Mouse (Mus musculus) heart, adult 11 months (tissue): ENCODE data around the gene Ctnnbip1.

ENCODE experiments used
- DNase-seq: peaks from one replicate; pipeline ENCODE4 v3.0.0; 2022

Ctnnbip1 gene

DNA sequence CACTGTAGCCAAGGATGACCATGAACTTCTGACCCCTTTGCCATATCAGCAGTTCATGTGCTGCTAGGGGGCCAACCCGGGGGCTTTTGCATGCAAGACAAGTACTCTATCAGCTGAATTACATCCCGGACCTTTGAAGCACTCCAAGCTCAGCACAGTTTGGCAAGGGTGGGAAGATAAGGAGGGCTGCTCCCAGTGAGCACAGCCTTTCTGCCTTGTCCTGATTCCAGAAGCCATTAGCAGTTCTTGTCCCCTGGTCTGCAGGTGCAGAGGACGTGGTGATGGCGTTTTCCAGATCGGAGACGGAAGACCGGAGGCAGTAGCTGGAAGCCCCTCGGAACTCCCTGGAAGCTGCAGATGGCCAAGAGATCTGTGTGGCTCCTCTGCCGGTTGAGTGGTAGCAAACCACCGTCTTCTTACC, 45.9 kb downstream of the Ctnnbip1 start:
- DNase-seq = peak; percentile 91

DNA sequence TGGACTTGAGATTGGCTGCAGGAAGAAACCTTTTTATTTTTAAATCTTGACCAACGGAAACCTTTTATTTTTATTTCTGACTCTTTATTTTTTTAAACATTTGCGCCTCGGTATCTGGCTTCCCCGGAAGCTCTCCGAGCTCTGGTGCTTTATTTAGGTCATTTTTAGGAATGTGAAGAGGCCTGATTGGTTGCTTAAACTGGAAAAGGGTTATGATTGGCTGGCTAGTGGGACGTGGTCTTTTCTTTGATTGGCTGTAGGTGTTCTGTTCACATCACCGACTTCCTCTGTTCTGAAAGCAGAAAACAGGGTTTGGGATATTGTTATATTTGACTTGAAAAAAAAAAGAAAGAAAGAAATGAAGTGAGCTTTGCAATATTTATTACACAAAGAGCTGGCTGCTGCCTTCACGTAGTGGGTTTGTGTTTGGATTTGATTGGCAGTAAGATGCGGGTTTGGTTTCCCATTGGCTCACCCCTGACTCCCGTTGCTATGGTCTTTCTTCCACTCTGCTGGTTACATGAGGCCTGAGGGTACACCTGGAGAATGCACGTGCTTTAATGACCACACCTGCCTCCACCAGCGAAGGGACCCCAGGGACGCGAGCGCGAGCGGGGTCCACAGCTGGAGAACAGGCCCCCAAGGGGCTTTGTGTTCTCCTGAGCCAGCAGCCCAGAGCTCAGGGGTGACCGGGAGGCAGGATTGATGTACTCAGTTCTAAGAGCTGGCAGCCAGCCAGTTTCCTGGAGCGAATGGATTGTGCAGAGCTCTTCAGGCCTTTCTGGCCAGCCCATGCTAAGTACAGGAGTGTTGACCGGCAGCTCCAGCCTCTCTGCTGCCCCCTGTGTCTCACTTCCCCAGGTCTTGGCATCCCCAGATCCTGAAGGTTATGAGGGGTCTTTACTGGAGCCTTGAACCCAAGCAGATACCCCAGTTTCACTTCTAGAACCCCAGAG, 46.7 kb downstream of the Ctnnbip1 start:
- peak; percentile 99 for DNase-seq

GRCm38 (mm10) chr4:149567432-149568026, 49.5 kb downstream of the Ctnnbip1 start:
- DNase-seq = no peak

DNA sequence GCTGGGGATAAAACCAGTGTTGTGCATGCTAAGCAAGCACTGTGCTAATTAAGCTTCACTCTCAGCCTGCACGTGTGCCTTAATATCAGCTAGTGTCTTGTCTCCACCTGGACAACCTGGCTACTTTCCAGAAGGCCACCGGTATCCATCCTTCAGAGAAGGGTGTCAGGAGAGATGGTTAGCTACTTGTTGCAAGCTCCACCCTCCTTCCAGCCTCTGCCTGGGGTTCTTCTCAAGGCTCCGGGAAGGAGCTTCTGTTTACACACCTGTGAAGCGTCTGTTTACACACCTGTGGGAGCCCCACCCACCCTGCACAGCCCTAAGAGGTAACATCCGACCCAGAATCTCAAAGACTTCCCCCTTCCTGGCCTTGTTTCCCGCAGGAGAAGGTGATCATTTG, 50.6 kb downstream of the Ctnnbip1 start:
- no peak for DNase-seq

GRCm38 (mm10) chr4:149569781-149570497, 51.9 kb downstream of the Ctnnbip1 start:
- DNase-seq = no peak

DNA sequence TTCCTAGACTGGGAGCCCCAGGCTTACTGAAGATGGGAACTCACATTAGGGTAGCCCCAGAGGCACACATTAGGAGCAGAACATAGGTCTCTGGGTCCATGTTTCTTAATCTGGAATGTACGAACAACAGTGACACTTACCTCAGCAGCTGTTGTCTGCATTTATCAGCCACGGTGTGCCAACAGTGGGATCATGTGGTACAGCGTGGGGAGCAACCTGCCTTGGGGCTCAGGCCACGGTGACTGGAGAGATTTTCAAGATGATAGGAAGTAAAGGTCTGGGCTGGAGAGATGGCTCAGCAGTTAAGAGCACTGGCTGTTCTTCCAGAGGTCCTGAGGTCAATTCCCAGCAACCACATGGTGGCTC, 52.4 kb downstream of the Ctnnbip1 start:
- no peak for DNase-seq

DNA sequence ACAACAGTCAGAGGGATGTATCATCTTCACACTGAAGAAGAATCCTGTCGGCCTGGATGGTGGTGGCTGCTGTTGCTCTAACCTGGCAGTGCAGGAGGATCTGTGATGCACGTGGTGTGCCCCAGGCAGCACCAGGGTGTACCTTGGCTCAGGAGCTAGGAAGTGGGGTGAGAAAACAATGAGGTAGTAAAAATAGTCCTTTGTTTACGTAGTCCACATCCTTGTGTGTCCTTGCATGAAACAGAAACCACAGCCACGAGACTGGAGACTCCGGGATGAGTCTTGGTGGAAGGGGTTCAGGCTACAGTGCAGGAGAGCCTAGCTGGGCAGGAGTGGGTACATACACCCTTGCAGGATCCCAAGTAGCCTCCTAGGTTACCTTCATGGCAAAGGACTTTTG, 53.2 kb downstream of the Ctnnbip1 start:
- peak; percentile 97 for DNase-seq

DNA sequence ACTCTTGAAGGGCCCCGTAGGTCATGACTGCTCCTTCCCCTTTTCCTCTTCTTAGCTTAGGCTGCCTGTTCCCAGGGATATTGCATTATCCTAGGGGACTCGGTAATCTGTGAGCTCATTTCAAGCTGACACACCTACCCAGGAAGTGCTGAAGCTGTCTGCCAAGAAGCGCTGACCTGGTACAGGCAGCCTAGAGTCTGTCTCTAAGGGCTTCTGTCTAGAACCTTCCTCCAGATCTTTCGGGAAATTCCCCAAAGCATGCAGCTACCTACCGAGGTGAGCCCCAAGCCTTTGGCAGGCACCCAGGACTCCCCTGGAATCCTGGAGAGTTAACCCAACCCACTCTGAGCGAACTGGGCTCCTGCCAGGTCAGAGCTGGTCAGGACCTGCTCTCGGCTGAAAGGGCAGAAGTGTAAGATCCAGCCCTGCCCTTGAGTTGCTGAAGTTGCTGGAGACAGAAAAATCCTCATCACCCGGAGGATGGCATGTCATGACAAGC, 53.7 kb downstream of the Ctnnbip1 start:
- peak; percentile 96 for DNase-seq

DNA sequence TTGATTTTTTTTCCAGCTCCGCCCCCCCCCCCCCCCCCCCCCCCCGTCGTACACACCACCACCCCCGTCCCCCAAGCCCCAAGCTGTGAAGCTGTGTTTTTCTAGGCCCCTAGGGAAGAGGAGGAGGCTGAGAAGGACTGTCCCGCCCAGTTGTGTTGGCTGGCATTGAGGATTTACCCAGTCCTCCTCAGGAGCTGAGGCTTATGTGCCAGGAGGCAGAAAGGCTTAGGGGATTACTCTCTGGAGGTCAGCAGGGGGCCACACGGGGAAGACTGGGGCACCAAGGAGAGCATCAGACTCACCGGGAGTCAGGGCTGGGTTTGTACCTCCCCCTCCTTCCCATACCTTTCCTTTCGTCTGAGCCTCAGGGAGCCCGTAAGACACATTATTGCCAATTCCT, 54.4 kb downstream of the Ctnnbip1 start:
- no peak for DNase-seq

DNA sequence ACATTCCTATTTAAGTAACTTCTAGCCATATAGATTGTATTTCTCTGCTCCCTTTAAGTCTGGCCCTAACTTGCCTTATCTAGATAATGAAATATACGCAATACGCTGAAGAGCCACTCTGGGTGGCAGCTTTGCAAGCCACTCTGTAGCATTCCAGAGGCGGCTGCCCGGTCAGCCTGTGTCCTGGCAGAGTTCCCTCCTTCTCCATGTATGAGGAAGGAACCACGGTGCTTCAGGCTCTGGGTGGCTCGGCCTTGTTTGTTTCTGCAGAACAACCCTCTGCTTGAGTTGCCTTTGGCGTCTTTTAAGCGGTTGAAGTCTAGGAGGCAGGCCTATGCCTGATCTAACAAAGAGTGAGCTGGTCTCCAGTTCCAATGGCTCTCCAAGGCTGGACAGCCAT, 54.8 kb downstream of the Ctnnbip1 start:
- DNase-seq = peak; percentile 93

DNA sequence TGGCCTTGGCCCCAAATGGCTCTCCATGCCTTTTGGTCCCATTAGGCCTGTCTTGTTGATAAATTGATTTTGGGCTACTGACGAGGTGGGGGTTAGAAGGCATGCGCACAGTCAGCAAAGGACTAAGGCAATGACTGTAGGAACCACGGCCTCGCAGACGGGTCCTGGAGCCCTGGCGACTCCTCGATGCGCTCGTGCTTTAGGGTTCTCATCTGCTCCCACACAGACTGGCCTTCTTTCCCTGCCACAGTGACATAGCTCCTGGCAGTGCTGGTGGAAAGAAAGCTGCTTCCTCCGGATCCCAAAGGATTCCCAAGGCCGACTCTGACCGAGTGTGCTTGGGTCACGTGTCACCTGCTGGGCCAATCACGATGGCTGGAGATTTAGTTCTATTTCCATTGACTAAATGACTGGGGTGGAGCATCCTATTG, 56.4 kb downstream of the Ctnnbip1 start:
- peak; percentile 99 for DNase-seq

DNA sequence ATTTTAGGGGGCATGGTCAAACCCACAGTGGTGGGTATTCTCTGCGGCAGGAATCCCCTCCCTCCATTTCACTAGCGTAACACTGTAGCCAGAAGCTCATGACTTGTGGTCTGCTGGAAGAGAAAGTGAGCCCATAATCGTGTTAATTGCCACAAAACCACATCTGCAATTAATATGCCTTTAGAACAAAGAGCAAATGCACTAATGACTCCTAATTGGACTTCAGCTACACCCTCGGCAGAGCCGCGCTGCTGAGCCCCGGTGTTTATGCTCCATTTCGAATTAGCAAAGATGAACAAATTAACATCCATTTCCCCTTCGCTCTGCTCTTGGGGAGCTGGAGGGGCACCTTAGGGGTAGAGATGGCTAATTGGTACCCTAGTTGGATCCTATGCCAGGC, 58.0 kb downstream of the Ctnnbip1 start:
- DNase-seq = no peak

GRCm38 (mm10) chr4:149576993-149577548, 59.0 kb downstream of the Ctnnbip1 start:
- peak; percentile 79 for DNase-seq

GRCm38 (mm10) chr4:149578085-149578681, 60.1 kb downstream of the Ctnnbip1 start:
- no peak for DNase-seq

- no peak for DNase-seq
These were observed 60.8 kb downstream of the Ctnnbip1 start for GRCm38 (mm10) chr4:149578831-149579230.

DNA sequence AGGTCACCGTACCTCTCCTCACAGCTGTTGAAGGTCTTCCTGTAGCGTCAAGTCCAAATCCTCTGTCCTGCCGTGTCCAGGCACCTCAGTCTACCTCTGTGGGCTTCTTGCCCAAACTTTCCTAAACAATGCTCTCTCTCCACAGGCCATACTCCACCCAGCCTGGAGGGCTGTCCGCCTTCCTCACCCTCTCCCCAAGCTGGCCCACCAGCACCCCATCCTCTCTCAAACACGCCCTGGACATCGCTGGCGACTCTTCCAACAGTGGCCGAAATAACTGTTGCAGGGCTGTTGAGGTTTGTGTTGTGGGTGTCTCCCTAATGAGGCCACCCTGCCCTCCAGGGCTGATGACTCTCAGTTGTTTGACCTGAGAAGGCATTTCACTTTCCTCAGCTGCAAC, 67.2 kb downstream of the Ctnnbip1 start:
- DNase-seq = peak; percentile 91

DNA sequence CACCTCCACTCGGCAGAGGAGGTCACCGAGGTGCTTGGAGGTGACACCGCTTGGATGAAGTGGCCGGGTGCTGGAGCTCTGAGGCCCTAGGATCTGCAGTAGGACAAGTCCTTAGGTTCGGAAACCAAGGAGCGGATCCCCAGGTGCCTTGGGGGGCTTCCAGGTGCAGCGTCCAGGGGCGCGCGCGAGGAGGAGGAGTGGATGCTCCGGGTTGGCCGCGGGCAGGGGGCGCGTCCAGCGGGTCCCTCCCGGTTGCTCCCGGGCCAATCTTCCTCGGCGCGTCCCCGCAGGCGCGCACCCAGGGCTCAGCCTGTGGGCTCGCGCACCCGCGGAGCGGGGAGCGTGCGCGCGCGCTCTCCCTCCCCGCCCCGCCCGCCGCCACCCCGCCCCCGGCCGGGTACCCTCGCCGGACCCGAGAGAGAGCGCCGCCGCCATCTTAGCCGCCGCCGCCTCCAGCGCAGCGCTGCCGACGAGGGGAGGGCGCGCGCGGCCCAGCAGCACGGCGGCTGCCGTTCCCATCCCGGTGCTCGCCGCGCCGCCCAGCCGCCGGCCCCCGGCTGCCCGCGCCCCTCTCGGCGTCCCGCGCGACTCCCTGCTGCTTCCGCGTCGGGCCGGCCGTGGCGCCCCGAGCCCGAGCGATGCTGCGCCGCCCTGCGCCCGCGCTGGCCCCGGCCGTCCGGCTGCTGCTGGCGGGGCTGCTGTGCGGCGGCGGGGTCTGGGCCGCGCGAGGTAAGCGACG, 68.2 kb downstream of the Ctnnbip1 start, which contains the start of gene Clstn1:
Clstn1 (plus strand) TSS at position 425 of the 739 bp plus-strand sequence.
- DNase-seq = peak; percentile 98

DNA sequence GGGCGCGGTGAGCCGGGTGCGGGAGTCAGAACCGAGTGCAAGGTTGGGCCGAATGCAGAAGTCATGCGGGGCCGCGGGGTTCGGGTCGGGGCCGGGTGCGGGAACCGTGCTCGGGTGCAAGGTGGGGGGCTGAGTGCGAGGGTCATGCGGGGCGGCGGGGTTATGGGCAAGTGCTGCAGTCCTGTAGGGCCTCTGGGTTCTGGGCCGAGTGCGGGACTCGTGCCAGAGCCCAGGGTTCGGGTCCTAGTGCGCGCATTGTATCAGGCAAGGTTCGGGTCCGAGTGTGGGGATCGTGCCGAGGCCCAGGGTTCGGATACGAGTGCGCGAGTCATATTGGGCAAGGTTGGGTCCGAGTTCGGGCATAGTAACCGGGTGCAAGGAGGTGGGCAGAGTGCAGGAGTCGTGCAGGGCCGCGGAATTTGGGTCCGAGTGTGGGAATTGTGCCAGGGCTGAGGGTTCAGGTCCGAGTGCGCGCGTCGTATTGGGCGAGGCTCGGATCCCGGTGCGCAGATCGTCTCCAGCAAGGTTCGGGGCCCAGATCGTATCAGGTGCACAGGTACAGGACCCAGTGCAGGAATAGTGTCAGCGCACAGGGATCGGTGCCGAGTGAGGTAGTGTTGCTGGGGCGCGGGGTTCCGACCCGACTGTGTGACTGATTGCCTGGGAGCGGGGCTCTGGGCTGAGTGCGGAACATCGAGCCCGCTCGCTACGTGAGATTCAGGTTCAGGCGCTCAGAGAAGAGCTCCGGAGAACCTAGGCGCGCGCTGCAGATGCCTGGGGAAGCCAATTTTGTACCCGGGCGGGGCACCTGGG, 69.0 kb downstream of the Ctnnbip1 start:
- peak; percentile 94 for DNase-seq

GRCm38 (mm10) chr4:149587596-149588168, 69.6 kb downstream of the Ctnnbip1 start:
- peak; percentile 86 for DNase-seq

DNA sequence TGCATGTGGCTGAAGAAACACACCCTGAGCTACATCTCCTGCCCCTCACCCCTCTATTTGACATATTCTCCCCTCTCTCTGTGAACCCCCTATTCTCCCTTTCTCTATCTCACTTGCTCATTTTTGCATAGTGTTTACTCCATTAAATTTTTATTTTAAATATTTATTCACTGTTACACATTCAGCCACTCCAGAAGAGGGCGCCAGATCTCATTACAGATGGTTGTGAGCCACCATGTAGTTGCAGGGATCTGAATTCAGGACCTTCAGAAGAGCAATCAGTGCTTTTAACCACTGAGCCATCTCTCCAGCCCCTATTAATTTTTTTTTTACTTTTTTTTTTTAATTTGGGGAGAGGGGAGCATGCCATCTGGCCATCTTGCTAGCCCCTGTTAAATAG, 72.2 kb downstream of the Ctnnbip1 start:
- DNase-seq = no peak
